Mouse (Mus musculus): Measurements from ENCODE around the gene Chrm4. TPM values are rescaled to one million over a fixed set of nuclear protein-coding genes. Genes with fewer than 3 reads are reported as not detected.

The Chrm4 gene
- polyA plus RNA-seq (2015; fragmentation: Nextera tagmentation; extraction: Ambion mirVana) = 0.14 TPM in 1 of 2 replicates, not detected in the other

DNA sequence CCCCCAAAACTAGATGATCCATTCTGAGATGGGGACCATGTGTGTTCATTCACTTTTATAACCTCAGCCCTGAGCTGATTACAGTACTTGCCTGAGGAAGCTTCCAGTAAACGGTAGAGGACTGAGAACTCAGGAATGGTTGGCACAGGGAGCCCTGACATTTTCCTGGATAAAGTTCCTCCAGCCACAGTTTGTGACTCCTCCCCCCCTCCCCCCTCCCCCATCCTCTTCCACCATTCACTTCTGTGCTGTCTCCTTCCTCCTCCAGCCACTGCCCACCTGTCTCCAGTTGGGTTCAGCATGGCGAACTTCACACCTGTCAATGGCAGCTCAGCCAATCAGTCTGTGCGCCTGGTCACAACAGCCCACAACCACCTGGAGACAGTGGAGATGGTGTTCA, at the start of gene Chrm4:
Gene Chrm4, plus strand, starts transcription at position 301 of the 400 bp plus-strand sequence.
- WGBS = 82% methylated on average over 3 of the region's 3 CpGs
- Histone ChIP-seq H3K9me3 (no peaks in the 10 kb centered on the region), H3K27ac (no peak within 1 kb of the TSS), H3K4me3 (no peak within 1 kb of the TSS), H3K27me3 (peaks cover 32% of the 10 kb centered on the region), H3K36me3 (0 out of 2 replicates have a peak, but pooled peaks cover 5% of the 10 kb centered on the region), H3K9ac (no peak within 1 kb of the TSS), H3K4me1 (peaks cover 46% of the 10 kb centered on the region), H3K4me2 (peak within 1 kb of the TSS; percentile 28)
- ATAC-seq (ENCODE audit: borderline replicate concordance, extremely low read depth, low FRiP score, low TSS enrichment) = no peak

DNA sequence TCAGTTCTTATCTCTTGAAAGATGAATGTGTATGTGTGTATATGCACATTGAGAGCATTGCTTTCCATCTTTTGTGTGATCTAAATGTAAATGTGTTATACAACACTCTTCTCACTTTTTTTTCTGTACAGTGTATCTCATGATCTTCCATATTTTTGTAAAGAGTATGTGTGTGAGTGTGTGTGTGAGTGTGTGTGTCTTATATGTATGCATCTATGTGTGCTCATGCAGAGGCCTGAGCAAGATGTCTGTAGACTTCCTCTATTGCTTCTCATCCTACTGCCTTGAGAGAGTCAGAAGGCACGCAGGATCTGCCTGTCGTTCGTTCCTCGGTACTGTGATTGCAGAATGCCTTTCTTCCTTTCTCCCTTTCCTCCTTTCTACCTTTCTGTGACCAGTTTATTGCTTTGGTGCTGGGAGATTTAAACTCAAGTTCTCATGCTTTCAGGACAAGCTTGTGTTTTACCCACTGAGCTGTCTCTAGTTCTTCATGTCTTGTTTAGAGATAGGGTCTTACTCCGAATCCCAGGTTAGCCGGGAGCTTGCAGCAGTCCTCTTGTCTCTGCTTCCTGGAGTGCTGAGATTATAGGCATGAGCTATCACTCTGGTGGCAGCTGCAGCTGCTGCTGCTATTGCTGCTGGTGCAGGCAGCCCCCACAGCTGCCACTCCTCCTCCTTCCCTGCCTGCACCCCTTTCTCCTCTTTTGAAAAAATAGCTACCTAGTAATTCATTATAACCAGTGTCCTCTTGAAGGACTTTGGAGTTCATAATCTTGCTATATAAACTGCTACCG, 48.5 kb upstream of the Chrm4 start:
- Histone ChIP-seq H3K4me3 (no peak overlapping the region), H3K36me3 (peaks cover 3% of the 10 kb centered on the region; the same call in 1 of the 2 replicates), H3K4me2 (no peak overlapping the region), H3K27me3 (no peaks in the 10 kb centered on the region), H3K27ac (no peak overlapping the region), H3K9ac (no peak overlapping the region), H3K9me3 (no peaks in the 10 kb centered on the region), H3K4me1 (no peaks in the 10 kb centered on the region)
- 68% methylated on average over 7 of the region's 7 CpGs for WGBS
- ATAC-seq (ENCODE audit: borderline replicate concordance, extremely low read depth, low FRiP score, low TSS enrichment) = no peak

- no peak for ATAC-seq (ENCODE audit: borderline replicate concordance, extremely low read depth, low FRiP score, low TSS enrichment)
- 66% methylated on average over 4 of the region's 4 CpGs for WGBS
Measured at GRCm38 (mm10) chr2:91883961-91884360, 43.1 kb upstream of the Chrm4 start.

GRCm38 (mm10) chr2:91884616-91885015, 42.4 kb upstream of the Chrm4 start:
- no peak overlapping the region for H3K9ac ChIP-seq
- no peak for ATAC-seq (ENCODE audit: borderline replicate concordance, extremely low read depth, low FRiP score, low TSS enrichment)
- no peak overlapping the region for H3K4me2 ChIP-seq
- no peaks in the 10 kb centered on the region for H3K27me3 ChIP-seq
- H3K36me3 ChIP-seq = peaks cover 10% of the 10 kb centered on the region; the same call in 1 of the 2 replicates
- H3K9me3 ChIP-seq = no peaks in the 10 kb centered on the region
- 56% methylated on average over 4 of the region's 4 CpGs for WGBS
- no peaks in the 10 kb centered on the region for H3K4me1 ChIP-seq
- no peak overlapping the region for H3K27ac ChIP-seq
- no peak overlapping the region for H3K4me3 ChIP-seq

More at GRCm38 (mm10) chr2:91883961-91884360, 43.1 kb upstream of the Chrm4 start:
- no peaks in the 10 kb centered on the region for H3K27me3 ChIP-seq
- no peak overlapping the region for H3K4me3 ChIP-seq
- H3K9ac ChIP-seq = no peak overlapping the region
- H3K27ac ChIP-seq = no peak overlapping the region
- no peak overlapping the region for H3K4me2 ChIP-seq
- H3K4me1 ChIP-seq = no peaks in the 10 kb centered on the region
- peaks cover 10% of the 10 kb centered on the region; the same call in 1 of the 2 replicates for H3K36me3 ChIP-seq
- H3K9me3 ChIP-seq = no peaks in the 10 kb centered on the region

DNA sequence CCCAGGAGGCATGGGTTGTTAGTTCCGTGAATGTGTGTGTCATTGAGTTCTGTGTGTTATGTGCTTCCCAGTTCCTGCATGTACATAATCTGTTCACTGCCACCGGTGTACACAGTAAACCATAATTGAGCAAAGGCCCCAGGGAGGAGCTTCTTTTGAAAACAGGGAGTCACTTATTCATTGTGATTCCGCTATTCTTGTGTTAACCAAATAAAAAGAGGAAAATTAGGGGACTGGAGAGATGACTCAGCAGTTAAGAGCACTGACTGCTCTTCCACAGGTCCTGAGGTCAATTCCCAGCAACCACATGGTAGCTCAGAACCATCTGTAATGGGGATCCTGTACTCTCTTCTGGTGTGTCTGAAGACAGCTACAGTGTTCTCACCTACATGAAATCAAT, 32.3 kb upstream of the Chrm4 start:
- Histone ChIP-seq H3K9ac (no peak overlapping the region), H3K27ac (no peak overlapping the region), H3K27me3 (no peaks in the 10 kb centered on the region), H3K4me1 (no peaks in the 10 kb centered on the region), H3K36me3 (no peaks in the 10 kb centered on the region; the same call in 1 of the 2 replicates), H3K4me2 (no peak overlapping the region), H3K9me3 (no peaks in the 10 kb centered on the region), H3K4me3 (no peak overlapping the region)
- ATAC-seq (ENCODE audit: borderline replicate concordance, extremely low read depth, low FRiP score, low TSS enrichment) = no peak
- WGBS = 92% methylated on average over 3 of the region's 3 CpGs

DNA sequence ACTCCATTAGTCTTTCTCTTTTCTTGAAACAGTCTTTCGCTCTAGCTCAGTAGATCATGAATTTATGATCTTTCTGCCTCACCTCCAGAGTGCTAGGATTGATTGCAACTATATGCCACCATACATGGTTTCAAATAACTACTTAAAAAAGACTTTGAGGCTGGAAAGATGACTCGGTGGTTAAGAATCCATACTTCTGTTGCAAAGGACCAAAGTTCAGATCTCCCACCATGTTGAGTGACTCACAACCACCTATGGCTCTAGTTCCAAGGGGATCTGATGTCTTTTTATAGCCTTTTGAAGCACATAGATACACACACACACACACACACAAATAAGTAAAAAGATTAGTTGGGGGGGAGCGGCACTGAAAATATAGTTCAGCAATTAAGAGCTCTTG, 31.6 kb upstream of the Chrm4 start:
- Histone ChIP-seq H3K4me2 (no peak overlapping the region), H3K9ac (no peak overlapping the region), H3K27ac (no peak overlapping the region), H3K27me3 (no peaks in the 10 kb centered on the region), H3K9me3 (no peaks in the 10 kb centered on the region), H3K4me3 (no peak overlapping the region), H3K36me3 (peaks cover 1% of the 10 kb centered on the region; the same call in 1 of the 2 replicates), H3K4me1 (no peaks in the 10 kb centered on the region)
- WGBS = 85% methylated on average over 3 of the region's 3 CpGs
- ATAC-seq (ENCODE audit: borderline replicate concordance, extremely low read depth, low FRiP score, low TSS enrichment) = no peak

DNA sequence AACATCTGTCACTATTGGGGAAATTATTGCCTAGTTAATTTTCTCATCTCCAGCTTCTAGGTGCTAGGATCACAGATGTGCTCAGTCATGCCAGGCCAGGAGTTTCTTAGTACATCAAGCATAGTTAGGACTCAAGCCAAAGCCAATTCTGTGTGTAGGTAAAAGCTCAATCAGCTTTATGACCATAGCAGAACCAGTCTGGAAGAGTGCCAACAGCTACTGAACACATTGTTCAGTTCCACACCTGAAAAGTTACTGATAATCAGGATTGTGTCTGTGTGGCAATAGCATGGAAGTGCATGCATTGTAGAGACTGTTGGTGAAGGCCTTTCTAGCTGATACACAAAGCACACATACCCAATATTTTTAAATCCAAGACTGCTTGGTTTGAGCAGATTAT, 29.1 kb upstream of the Chrm4 start:
- H3K27me3 ChIP-seq = no peaks in the 10 kb centered on the region
- no peak for ATAC-seq (ENCODE audit: borderline replicate concordance, extremely low read depth, low FRiP score, low TSS enrichment)
- no peak overlapping the region for H3K4me2 ChIP-seq
- H3K9me3 ChIP-seq = no peaks in the 10 kb centered on the region
- H3K36me3 ChIP-seq = peaks cover 2% of the 10 kb centered on the region; the same call in 1 of the 2 replicates
- no peak overlapping the region for H3K4me3 ChIP-seq
- no peak overlapping the region for H3K27ac ChIP-seq
- no peak overlapping the region for H3K9ac ChIP-seq
- no peaks in the 10 kb centered on the region for H3K4me1 ChIP-seq

DNA sequence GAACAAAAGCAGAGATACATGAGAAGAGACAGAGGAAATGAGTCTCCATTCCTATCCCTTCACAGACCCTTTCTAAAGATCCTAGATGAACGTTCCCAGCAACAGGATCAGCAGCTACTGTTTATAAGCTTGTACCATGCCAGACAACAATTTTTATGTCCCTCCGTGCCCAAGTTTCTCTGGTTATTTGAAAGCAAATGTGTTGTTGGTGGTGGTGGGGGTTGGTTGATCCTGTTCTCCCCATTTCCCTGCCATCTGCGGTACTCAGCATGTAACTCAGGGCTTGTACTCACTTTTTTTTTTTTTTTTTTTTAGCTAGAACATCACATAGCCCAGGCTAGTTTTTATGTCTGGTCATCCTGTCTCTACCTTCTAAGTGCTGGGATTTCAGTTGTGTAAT, 27.9 kb upstream of the Chrm4 start:
- Histone ChIP-seq H3K9ac (no peak overlapping the region), H3K36me3 (peaks cover 2% of the 10 kb centered on the region; the same call in 1 of the 2 replicates), H3K4me1 (no peaks in the 10 kb centered on the region), H3K4me3 (no peak overlapping the region), H3K27ac (no peak overlapping the region), H3K4me2 (no peak overlapping the region), H3K27me3 (no peaks in the 10 kb centered on the region), H3K9me3 (no peaks in the 10 kb centered on the region)
- WGBS = 93% methylated on average over 3 of the region's 3 CpGs
- no peak for ATAC-seq (ENCODE audit: borderline replicate concordance, extremely low read depth, low FRiP score, low TSS enrichment)

GRCm38 (mm10) chr2:91900431-91900830, 26.6 kb upstream of the Chrm4 start:
- 91% methylated on average over 8 of the region's 8 CpGs for WGBS
- Histone ChIP-seq H3K9me3 (no peaks in the 10 kb centered on the region), H3K27me3 (no peaks in the 10 kb centered on the region), H3K9ac (no peak overlapping the region), H3K4me2 (no peak overlapping the region), H3K4me3 (no peak overlapping the region), H3K36me3 (peaks cover 2% of the 10 kb centered on the region; the same call in 1 of the 2 replicates), H3K4me1 (no peaks in the 10 kb centered on the region), H3K27ac (no peak overlapping the region)
- no peak for ATAC-seq (ENCODE audit: borderline replicate concordance, extremely low read depth, low FRiP score, low TSS enrichment)

- Histone ChIP-seq H3K4me1 (no peaks in the 10 kb centered on the region), H3K4me2 (no peak overlapping the region), H3K4me3 (no peak overlapping the region), H3K27me3 (no peaks in the 10 kb centered on the region), H3K9me3 (no peaks in the 10 kb centered on the region), H3K9ac (no peak overlapping the region), H3K27ac (no peak overlapping the region), H3K36me3 (peaks cover 5% of the 10 kb centered on the region; the same call in 1 of the 2 replicates)
- WGBS = 69% methylated on average over 5 of the region's 5 CpGs
- no peak for ATAC-seq (ENCODE audit: borderline replicate concordance, extremely low read depth, low FRiP score, low TSS enrichment)
Measured at GRCm38 (mm10) chr2:91902336-91902735, 24.7 kb upstream of the Chrm4 start.

- Histone ChIP-seq H3K9me3 (no peaks in the 10 kb centered on the region), H3K27me3 (no peaks in the 10 kb centered on the region), H3K27ac (no peak overlapping the region), H3K4me1 (no peaks in the 10 kb centered on the region), H3K36me3 (0 out of 2 replicates have a peak, but pooled peaks cover 5% of the 10 kb centered on the region), H3K4me2 (no peak overlapping the region), H3K9ac (no peak overlapping the region), H3K4me3 (no peak overlapping the region)
- WGBS = 80% methylated on average over 3 of the region's 3 CpGs
- ATAC-seq (ENCODE audit: borderline replicate concordance, extremely low read depth, low FRiP score, low TSS enrichment) = no peak
Measured at GRCm38 (mm10) chr2:91903171-91903925, 23.7 kb upstream of the Chrm4 start.

Data from lung, embryonic 15.5 days (tissue).